Mouse (Mus musculus) adrenal gland, adult (tissue): ENCODE measurements around the gene Plekhj1.

Experiments
- DNase-seq, 2 experiments: peaks; one replicate each; pipeline ENCODE4 v3.0.0; 2022 to 2023; ENCODE audit warnings: low spot score in 1 of 2; ENCODE audit not compliant: inconsistent age in 2 of 2

Plekhj1 gene

DNA sequence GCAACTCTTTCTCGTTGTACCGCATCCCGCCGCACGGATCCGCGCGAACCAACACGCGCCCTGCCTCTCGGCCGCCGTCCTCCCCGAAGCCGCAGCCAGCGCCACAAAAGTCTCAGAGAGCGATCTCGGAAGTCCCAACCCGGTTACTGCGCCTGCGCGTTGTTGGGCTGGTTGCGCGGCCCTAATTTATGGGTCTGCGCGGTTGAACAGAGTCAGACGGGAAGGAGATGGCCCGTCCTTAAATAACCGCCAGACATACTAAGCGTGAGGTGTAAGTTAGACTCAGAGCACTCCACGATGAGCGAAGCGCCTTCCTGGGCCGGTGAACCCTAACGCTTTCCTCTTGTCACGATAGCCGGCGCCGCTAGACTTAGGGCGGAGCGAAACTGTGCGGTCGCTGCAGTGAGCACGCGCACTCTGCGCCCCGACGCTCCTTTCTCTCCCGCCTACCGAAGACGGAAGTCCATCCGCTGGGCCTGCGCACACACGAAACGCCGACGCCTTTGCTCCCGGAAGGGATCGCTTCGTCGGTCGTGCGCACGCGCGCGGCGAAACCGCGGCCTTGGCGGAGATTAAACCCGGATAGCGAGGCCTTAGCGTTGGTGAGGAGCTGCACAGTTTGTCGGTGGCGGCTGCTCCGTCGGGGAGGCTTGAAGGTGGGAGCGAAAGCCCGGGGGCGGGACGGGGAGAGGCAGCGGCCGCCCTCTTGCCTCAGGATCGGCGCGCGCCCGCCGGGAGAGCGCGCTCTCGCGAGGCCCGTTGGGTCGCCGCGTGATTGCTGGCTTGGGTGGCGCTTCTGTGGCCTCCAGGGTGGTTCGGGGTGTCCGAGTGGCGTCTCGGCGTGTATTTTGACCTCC, at the start of gene Plekhj1, which contains the start of gene Sf3a2:
TSS of gene Plekhj1 (minus strand) at position 477 of the 857 bp plus-strand sequence.
TSS of gene Sf3a2 (plus strand) at position 49 of the 857 bp plus-strand sequence.
- DNase-seq: peak; percentile 97 to 99

- DNase-seq: no peak
Observed at GRCm38 (mm10) chr10:80845732-80846131, 47.3 kb upstream of the Plekhj1 start.

- DNase-seq: peak in 1 of 2 experiments; percentile 37
Observed at GRCm38 (mm10) chr10:80845055-80845693, 46.7 kb upstream of the Plekhj1 start.

DNA sequence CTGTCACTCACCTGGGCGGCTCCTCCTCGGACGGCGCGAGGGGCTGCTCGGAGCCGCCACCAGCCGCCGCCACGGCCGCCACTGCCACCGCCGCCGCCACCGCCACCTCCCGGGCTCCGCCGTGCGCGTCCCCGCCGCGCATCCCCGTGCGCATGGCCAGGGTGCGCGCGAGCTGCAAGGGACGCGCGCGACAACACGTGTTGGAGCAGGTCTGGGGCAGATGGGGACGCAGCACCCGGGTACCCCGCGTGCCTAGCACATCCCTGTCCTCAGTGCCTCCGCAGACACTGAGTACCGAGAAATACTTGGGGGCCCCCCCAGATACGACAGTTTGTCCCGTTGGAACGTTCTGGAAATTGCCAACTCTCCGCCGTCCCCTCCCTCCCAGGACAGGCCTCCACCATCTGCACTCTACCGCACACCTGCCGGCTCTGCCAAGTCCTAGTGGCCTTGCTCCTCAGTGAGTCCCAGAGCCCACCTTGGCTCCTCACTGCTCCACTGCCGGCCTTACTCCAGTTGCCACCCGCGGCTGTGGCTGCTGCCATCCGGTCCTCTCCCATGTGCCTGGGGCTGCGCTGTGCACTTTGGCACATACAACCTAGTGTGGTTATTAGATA, 45.6 kb upstream of the Plekhj1 start, which contains the start of gene Lingo3:
TSS of gene Lingo3 (minus strand) at position 109 of the 617 bp plus-strand sequence.
- peak; percentile 58 to 78 for DNase-seq

DNA sequence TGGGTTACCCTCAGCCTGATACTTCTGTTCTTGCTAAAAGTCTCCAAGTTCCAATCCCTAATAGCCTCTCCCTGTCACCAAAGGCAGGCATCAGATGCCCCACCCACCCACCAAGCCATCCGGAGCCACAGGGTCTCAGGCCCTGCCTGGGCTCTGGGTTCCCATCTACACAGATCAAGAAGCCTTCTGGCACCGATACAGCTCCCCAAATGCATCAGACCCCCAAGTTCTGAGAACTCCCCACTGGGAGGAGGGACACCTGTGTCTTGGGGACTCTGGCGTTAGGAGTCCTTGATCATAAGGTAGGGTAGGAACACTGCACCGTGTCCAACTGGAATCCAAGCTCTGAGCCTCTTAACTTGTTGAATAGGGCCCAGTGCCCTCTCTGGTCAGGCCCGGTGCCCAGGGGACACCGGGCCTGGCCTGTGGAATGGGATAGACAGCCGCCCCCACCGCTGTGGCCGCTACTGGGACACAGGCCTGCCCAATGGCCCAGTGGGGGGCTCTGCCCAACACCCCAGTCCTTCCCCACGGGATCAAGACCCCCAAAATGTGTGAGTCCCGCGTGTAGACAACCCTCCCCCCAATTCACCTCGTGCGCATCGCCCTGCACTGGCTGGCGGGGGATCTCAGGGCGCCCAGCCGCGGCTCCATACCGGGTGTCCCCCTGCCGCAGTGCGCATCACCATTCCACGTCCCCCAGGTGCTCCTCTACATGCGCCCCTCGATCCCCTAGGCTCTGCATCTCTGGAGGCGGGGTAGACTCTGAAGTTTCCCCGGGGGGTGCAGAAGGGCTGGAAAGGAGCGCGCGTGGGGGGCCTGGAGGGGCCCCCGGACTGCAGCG, 44.9 kb upstream of the Plekhj1 start:
- peak in 1 of 2 experiments; percentile 38 for DNase-seq

DNA sequence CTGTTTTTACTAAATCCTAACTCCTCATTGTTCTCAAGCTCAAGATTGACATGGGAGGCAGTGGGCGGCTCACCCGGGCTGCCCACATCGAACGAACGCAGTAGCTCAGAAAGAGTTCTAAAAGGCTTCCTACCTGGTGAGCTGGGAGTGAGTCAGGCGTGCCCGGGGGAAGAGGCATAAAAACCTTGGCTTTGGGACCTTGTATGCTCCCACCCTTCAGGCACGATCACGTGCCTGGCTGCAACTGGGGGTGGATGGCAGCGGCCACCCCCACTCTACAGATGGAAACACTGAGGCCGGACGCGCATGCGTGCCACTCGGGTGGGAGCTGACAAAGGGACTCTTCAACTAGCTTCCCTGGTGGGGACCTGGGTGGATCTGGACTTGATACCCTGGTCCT, 43.9 kb upstream of the Plekhj1 start:
- no peak for DNase-seq

- DNase-seq: no peak
Observed at GRCm38 (mm10) chr10:80841685-80842084, 43.3 kb upstream of the Plekhj1 start.

GRCm38 (mm10) chr10:80839848-80840247, 41.4 kb upstream of the Plekhj1 start:
- peak; percentile 51 to 68 for DNase-seq

DNA sequence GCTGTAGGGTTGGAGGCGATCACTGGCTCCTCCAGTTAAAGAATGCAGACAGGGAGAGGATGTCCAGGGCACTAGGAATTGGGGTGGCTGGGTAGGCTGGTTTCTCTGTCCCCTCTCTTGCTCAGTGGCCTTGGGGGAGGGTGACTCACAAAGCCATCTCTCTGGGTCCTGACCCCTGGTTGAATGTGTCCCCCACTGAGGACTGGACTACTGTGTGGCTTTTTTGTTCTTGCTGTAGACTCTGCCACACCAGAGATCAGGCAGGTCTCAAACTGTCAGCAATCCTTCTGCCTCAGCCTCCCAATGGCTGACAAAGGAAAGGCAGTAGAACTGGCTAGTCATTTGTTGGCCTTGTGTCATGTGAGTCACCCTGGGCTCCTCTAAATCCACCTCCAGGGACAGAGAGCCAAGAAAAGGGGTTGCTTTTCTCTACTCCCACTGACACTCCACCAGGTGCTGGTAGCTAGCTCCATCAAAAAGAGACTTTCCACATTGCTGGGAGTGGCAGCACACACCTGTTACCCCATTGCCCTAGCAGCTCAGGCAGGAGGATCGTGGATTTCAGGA, 40.0 kb upstream of the Plekhj1 start:
- peak; percentile 82 to 90 for DNase-seq

DNA sequence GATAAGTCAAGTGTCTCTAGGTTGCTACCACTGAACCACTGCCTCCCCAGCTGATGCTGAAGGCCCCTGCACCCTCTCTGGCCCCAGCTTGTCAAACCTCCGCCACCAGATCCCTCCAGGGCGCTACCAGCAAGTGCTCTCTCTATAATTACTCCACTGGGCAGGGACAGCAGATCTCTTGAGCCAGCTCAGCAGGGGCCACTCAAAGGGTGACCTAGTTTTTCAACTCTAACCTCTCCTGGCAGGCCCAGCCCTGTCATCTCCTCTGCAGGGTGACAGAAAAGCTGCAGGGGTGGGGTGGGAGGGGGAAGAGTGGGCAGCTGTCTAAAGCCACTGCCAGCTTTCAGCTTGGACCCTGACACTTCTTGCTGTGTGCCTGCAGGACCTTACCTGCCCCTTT, 39.4 kb upstream of the Plekhj1 start:
- peak; percentile 55 to 81 for DNase-seq

DNA sequence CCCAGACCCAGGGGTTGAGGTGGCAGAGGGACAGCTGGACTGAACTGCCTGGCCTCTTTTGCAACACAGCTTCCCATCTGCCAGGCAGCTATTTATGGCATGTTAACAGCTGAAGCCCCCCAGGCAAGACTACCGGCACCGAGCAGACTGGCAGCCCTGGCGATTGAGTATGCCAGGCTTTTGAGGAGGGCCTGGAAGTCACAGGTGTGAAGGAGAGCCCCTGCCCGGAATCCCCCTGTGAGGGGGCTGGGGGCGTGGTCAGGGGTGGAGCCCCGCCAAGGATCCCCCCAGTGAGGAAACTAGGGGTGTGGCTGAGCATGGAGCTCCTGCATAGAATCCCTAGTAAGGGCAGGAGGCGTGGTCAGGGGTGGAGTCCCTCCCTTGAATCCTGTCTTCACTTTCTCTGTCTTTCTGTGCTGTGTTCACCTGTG, 38.5 kb upstream of the Plekhj1 start:
- DNase-seq: peak; percentile 29 to 52

DNA sequence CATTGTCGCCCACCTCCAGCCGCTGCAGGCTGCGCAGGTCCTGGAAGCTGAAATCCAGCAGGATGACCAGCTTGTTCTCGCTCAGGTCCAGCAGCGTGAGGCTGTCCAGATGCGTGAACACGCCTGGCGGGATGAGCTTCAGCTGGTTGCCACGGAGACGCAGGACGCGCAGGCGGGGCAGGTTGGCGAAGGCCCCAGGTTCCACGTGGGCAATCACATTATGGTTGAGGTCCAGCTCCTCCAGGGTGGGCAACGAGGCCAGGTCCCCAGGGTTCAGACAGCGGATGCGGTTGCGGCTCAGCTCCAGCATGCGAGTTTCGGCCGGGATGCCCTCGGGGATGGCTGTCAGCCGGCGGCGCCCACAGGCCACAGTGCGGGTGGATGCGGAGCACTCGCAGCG, 37.2 kb upstream of the Plekhj1 start:
- no peak for DNase-seq

- DNase-seq: no peak
Observed at GRCm38 (mm10) chr10:80832818-80833217, 34.4 kb upstream of the Plekhj1 start.

GRCm38 (mm10) chr10:80831136-80831535, 32.7 kb upstream of the Plekhj1 start:
- peak; percentile 73 to 85 for DNase-seq

- DNase-seq: peak in 1 of 2 experiments; percentile 47
Observed at GRCm38 (mm10) chr10:80829359-80830278, 31.2 kb upstream of the Plekhj1 start.

GRCm38 (mm10) chr10:80828587-80828986, 30.2 kb upstream of the Plekhj1 start:
- peak in 1 of 2 experiments; percentile 49 for DNase-seq

DNA sequence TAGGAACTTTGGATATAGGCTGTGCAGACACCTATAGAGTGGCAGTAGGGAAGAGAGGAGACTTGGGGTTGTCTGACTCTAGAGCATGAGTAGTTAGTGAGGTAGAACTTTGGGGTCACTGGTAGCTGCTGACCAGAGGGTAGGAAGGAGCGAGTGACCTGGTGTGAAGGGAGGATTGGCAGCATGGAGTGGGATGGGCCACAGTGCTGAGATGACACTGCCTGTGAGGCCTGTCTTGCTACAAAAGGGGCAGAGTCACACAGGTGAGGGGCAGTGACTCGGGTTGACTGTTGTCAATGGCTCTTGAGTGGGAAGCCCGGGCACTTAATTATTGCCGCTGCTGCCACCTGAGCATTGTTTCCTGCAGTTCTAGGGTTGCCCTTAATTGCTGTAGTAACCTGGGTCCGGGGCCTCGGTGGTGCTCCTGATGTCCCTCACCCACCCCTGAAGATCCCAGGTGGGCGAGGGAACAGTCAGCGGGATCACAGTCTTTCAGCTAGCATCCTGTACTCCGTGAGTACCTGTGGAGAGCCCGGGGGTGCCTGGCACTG, 29.5 kb upstream of the Plekhj1 start:
- DNase-seq: peak in 1 of 2 experiments; percentile 63

- peak in 1 of 2 experiments; percentile 56 for DNase-seq
Observed at GRCm38 (mm10) chr10:80827063-80827869, 28.8 kb upstream of the Plekhj1 start.
